Mouse (Mus musculus) lung, postnatal 0 days (tissue): Measurements from ENCODE around the gene Gm7247.

ENCODE experiments used
- CTCF ChIP-seq: IDR thresholded peaks from 2 replicates; pipeline ENCODE4 v1.5.1; 2016; ENCODE audit warnings: antibody characterized with exemption, mild to moderate bottlenecking
- EP300 ChIP-seq: IDR thresholded peaks from 2 replicates; pipeline ENCODE4 v1.6.1; 2016; ENCODE audit warnings: antibody characterized with exemption, mild to moderate bottlenecking, control low read depth

DNA sequence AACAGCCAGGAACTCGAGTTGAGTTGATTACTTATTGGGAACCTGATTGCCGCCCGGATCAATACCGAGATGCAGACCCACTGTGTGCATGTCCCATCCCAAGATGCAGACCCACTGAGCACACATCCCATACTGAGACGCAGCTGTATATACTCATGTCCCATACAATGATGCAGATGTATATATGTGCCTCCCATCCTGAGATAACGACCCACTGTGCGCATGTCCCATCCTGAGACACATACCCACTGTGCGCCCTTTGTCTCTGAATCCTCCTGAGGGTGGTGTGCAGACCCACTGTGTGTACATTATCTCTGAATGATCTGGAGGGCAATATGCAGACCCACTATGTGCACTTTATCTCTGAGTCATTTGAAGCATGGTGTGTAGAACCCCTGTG, 26.2 kb downstream of the Gm7247 start:
- TF ChIP-seq CTCF (no peak), EP300 (no peak)
